Mouse (Mus musculus): ENCODE measurements around the gene Gm20388. TPM values are rescaled to one million over a fixed set of nuclear protein-coding genes. Genes with fewer than 3 reads are reported as not detected.

Gm20388 gene
- total RNA-seq, 2 experiments from 2014 or later = 2.4 to 2.6 TPM

DNA sequence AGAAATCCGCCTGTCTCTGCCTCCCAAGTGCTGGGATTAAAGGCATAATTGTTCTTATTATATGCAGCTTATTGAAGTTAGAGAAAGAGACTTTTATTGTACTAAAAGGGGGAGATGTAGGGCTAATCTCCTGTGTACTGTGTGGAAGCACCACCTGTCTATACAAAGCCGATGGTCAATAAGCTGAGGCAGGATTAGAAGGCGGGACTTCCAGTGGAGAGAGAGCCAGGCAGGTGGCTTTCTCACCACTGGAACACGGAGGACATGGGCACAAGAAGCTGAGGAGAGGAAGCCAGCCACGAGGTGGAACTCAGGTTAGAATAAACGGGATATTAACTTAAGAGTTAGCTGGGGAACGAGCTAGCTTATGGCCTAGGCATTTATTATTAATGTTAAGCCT is 3152.1 kb downstream of the Gm20388 start, which contains the start of gene Spg7:
Gene Spg7 (plus strand): TSS at position 222 of the 400 bp plus-strand sequence.
- DNase-seq (ENCODE audit: extremely low spot score in 1 of 2, low spot score in 2 of 2) = no peak
- intact Hi-C loops (cut with DNase I) = no loop called here
- no peak within 1 kb of the TSS for H3K27ac ChIP-seq
- no peak for TF ChIP-seq CTCF (IDR thresholded peaks at IDR 0.05)
- H3K4me3 ChIP-seq = no peak within 1 kb of the TSS

DNA sequence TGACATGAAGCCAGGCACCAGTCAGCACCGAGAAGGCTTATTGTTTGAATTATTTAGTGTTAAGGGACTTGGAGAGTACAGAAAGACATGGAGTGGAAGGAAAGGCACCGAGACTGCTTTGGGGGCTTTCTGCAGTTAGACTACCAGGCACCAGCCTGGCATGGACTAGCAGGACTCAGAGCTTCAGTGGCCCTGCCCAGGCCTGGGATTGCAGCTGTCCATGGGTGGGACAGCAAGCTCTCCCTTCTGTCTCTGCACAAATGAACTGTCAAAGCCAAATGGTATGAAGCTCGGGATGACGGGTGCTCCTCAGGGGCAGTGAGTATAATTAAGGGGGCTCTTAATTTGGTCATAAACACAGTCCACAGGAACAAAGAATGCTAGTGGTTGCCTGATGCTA is 3153.4 kb downstream of the Gm20388 start:
- DNase-seq (ENCODE audit: extremely low spot score in 1 of 2, low spot score in 2 of 2) = no peak
- intact Hi-C loops (cut with DNase I) = no loop called here
- Histone ChIP-seq H3K4me3 (peak overlapping the region; percentile 62), H3K27ac (no peak overlapping the region; the same call in 1 of the 2 replicates)
- TF ChIP-seq CTCF (IDR thresholded peaks at IDR 0.05) = no peak

DNA sequence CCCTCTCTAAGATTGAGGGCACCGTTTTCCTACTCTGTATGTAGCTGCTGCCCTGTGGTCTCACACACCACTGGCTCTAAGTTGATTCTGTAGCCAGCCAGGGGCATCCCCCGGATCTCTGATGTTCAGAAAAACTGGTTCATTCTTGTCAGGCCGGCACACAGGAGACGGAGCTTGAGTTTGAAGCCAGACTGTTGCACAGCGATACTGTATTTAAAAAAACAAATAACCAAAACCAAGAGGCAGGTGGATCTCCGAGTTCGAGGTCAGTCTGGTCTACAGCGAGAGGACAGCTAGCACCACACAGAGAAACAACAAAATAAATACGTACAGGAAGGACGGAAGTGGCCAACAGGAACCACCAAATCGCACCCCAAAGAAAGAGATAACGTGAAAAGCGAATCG is 3154.2 kb downstream of the Gm20388 start:
- intact Hi-C loops (cut with DNase I) = loop anchor here (1.0 to 5.0 kb wide), 3 partner anchors 23 to 458 kb away; partner anchors contain the start of gene Ankrd11
- DNase-seq (ENCODE audit: extremely low spot score in 1 of 2, low spot score in 2 of 2) = peak; percentile 15 to 17
- TF ChIP-seq CTCF (IDR thresholded peaks at IDR 0.05) = no peak

GRCm38 (mm10) chr8:123065214-123066100 is 3154.8 kb downstream of the Gm20388 start:
- intact Hi-C loops (cut with DNase I) = loop anchor here (1.0 to 5.0 kb wide), 3 partner anchors 23 to 458 kb away; partner anchors contain the start of gene Ankrd11
- TF ChIP-seq CTCF (IDR thresholded peaks at IDR 0.05) = peak; percentile 53
- H3K4me3 ChIP-seq = peak overlapping the region; percentile 62
- peak overlapping the region; percentile 97 for H3K27ac ChIP-seq
- peak; percentile 95 to 96 for DNase-seq (ENCODE audit: extremely low spot score in 1 of 2, low spot score in 2 of 2)

More for the DNA sequence above, 3154.2 kb downstream of the Gm20388 start:
- H3K27ac ChIP-seq = peak overlapping the region; percentile 97
- H3K4me3 ChIP-seq = peak overlapping the region; percentile 62

GRCm38 (mm10) chr8:123066101-123066683 is 3155.6 kb downstream of the Gm20388 start:
- no peak for DNase-seq (ENCODE audit: extremely low spot score in 1 of 2, low spot score in 2 of 2)
- TF ChIP-seq CTCF (IDR thresholded peaks at IDR 0.05) = no peak; the same call in none of the 2 replicates
- Histone ChIP-seq H3K4me3 (peak overlapping the region; percentile 62), H3K27ac (peak overlapping the region; percentile 97; the same call in 1 of the 2 replicates)
- intact Hi-C loops (cut with DNase I) = loop anchor here (5.0 kb wide), 1 partner anchor 459 kb away; no protein-coding TSS in a partner anchor

- Histone ChIP-seq H3K4me3 (no peak overlapping the region), H3K27ac (no peak overlapping the region)
- intact Hi-C loops (cut with DNase I) = no loop called here
- DNase-seq (ENCODE audit: extremely low spot score in 1 of 2, low spot score in 2 of 2) = no peak
- TF ChIP-seq CTCF (IDR thresholded peaks at IDR 0.05) = no peak
These were observed 3160.5 kb downstream of the Gm20388 start for GRCm38 (mm10) chr8:123071176-123071575.

DNA sequence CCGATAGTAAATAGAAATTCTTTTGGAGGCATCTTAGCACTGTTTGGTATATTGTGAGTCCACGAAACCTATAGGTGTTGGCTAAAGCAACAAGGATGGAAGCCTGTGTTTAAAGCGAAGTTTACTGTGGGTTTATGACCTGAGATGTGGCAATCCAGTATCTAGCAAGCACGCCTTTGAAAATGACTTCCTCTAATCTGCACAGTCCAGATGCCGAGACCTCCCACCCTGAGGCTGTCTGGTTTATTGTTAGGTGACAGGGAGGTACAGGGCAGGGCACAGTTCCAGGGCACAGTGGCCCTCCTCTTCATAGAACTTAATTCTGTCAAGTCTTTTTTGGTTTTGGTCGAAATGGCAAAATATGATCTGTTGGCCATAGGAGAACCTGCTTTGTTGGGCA is 3166.6 kb downstream of the Gm20388 start:
- intact Hi-C loops (cut with DNase I) = no loop called here
- H3K27ac ChIP-seq = no peak overlapping the region

GRCm38 (mm10) chr8:123082993-123083392 is 3172.4 kb downstream of the Gm20388 start:
- H3K4me3 ChIP-seq = no peak overlapping the region
- intact Hi-C loops (cut with DNase I) = no loop called here
- DNase-seq (ENCODE audit: extremely low spot score in 1 of 2, low spot score in 2 of 2) = no peak
- H3K27ac ChIP-seq = peak overlapping the region; percentile 37
- TF ChIP-seq CTCF (IDR thresholded peaks at IDR 0.05) = no peak

More for the DNA sequence above, 3166.6 kb downstream of the Gm20388 start:
- DNase-seq (ENCODE audit: extremely low spot score in 1 of 2, low spot score in 2 of 2) = no peak
- no peak overlapping the region for H3K4me3 ChIP-seq
- no peak for TF ChIP-seq CTCF (IDR thresholded peaks at IDR 0.05)

GRCm38 (mm10) chr8:123083610-123084009 is 3173.0 kb downstream of the Gm20388 start:
- Histone ChIP-seq H3K27ac (peak overlapping the region; percentile 69), H3K4me3 (no peak overlapping the region)
- intact Hi-C loops (cut with DNase I) = no loop called here
- peak in 1 of 2 experiments; percentile 35 for DNase-seq (ENCODE audit: extremely low spot score in 1 of 2, low spot score in 2 of 2)
- no peak for TF ChIP-seq CTCF (IDR thresholded peaks at IDR 0.05)

GRCm38 (mm10) chr8:123087289-123087688 is 3176.6 kb downstream of the Gm20388 start:
- no peak for TF ChIP-seq CTCF (IDR thresholded peaks at IDR 0.05)

DNA sequence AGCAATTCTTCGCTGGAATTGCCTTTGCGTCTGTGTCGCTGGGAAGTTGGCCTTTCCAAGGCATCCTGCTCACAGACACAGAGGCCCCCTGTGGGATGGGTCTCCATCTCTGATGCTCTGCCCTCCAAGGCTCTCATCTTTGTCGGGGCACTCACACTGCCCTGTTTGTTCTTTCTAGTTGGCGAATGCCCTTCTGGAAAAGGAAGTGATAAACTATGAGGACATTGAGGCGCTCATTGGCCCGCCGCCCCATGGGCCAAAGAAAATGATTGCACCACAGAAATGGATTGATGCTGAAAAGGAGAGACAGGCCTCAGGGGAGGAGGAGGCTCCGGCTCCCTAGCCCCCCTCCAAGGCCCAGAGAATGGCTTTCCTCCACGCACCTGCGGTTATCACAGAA is 3186.6 kb downstream of the Gm20388 start:
- intact Hi-C loops (cut with DNase I) = no loop called here
- TF ChIP-seq CTCF (IDR thresholded peaks at IDR 0.05) = no peak
- H3K4me3 ChIP-seq = no peak overlapping the region

More at GRCm38 (mm10) chr8:123087289-123087688, 3176.6 kb downstream of the Gm20388 start:
- no peak overlapping the region for H3K27ac ChIP-seq
- H3K4me3 ChIP-seq = no peak overlapping the region
- intact Hi-C loops (cut with DNase I) = no loop called here
- no peak for DNase-seq (ENCODE audit: extremely low spot score in 1 of 2, low spot score in 2 of 2)

More for the DNA sequence above, 3186.6 kb downstream of the Gm20388 start:
- no peak for DNase-seq (ENCODE audit: extremely low spot score in 1 of 2, low spot score in 2 of 2)
- H3K27ac ChIP-seq = peak overlapping the region; percentile 28; the same call in 1 of the 2 replicates
